Mouse (Mus musculus) intestine, embryonic 14.5 days (tissue): ENCODE data around the gene Fam184a. TPM values are rescaled to one million over a fixed set of nuclear protein-coding genes. Genes with fewer than 3 reads are reported as not detected.
"Not testable (repeated sequence)": the region's sequence is repeated elsewhere in the genome, so short reads cannot be mapped to it uniquely, and the experiment has no call there.

Experiments used
- ATAC-seq: fragments of 200-750 bp; cut with Nextera tagmentation; replicated peaks from 2 replicates; pipeline ENCODE4 v1.8.0; 2017; ENCODE audit warnings: low read depth, moderate number of reproducible peaks, moderate TSS enrichment, moderate library complexity; ENCODE audit not compliant: low FRiP score, low TSS enrichment
- DNase-seq: peaks from one replicate; pipeline ENCODE4 v3.0.0-alpha.2; 2018; ENCODE audit warnings: low spot score
- H3K27ac ChIP-seq: fragments of 300-500 bp; sonication (generic); 2 replicates; pipeline ENCODE4 v1.5.1; 2014; ENCODE audit warnings: low read depth, mild to moderate bottlenecking, control low read depth
- H3K27me3 ChIP-seq: fragments of 300-500 bp; sonication (generic); replicated peaks from 2 replicates; pipeline ENCODE4 v1.6.1; 2014; ENCODE audit warnings: low read length, control low read depth; ENCODE audit not compliant: control insufficient read depth, insufficient read depth
- H3K36me3 ChIP-seq: fragments of 300-500 bp; sonication (generic); 2 replicates; pipeline ENCODE4 v1.6.1; 2014; ENCODE audit warnings: low read length, control low read depth; ENCODE audit not compliant: control insufficient read depth, insufficient read depth
- H3K4me1 ChIP-seq: fragments of 300-500 bp; sonication (generic); replicated peaks from 2 replicates; pipeline ENCODE4 v1.6.1; 2014; ENCODE audit warnings: low read length, control low read depth, mixed read lengths; ENCODE audit not compliant: control insufficient read depth, insufficient read depth
- H3K4me2 ChIP-seq: fragments of 300-500 bp; sonication (generic); 2 replicates; pipeline ENCODE4 v1.6.1; 2014; ENCODE audit warnings: low read length
- H3K4me3 ChIP-seq: fragments of 300-500 bp; sonication (generic); 2 replicates; pipeline ENCODE4 v1.5.1; 2014; ENCODE audit warnings: low read depth, low read length, control low read depth, mixed read lengths
- H3K9ac ChIP-seq: fragments of 300-500 bp; sonication (generic); 2 replicates; pipeline ENCODE4 v1.6.1; 2014; ENCODE audit warnings: mild to moderate bottlenecking, low read length
- H3K9me3 ChIP-seq: fragments of 300-500 bp; sonication (generic); 2 replicates; pipeline ENCODE4 v1.6.1; 2016; ENCODE audit warnings: low read length, control low read depth; ENCODE audit not compliant: control insufficient read depth
- WGBS: fragments of 180-500 bp; shearing (Covaris S2); extraction: QIAGEN DNeasy Blood & Tissue Kit; methylation state at CpG from one replicate; pipeline ENCODE4 v1.1.7; 2014; 5-methylcytosine and 5-hydroxymethylcytosine counted together
- polyA plus RNA-seq: library from polyadenylated mRNA; unstranded; fragments of >200 nt; fragmentation: Nextera tagmentation; extraction: Ambion mirVana; gene quantifications from 2 replicates; pipeline ENCODE4 v1.2.1, GENCODE M21; 2014

Fam184a gene
- polyA plus RNA-seq, 1 experiment from 2014 or later, result 4.9 TPM

- Histone ChIP-seq H3K9ac (no peak overlapping the region), H3K36me3 (no peaks in the 10 kb centered on the region), H3K4me2 (no peak overlapping the region), H3K27ac (no peak overlapping the region), H3K27me3 (no peaks in the 10 kb centered on the region), H3K4me3 (no peak overlapping the region), H3K9me3 (no peaks in the 10 kb centered on the region), H3K4me1 (no peaks in the 10 kb centered on the region)
- ATAC-seq (no peak), DNase-seq (no peak)
- WGBS, result 80% methylated on average over 5 of the region's 5 CpGs
Measured at GRCm38 (mm10) chr10:53683226-53683625, 67.7 kb downstream of the Fam184a start.

GRCm38 (mm10) chr10:53679690-53680557, 71.0 kb downstream of the Fam184a start:
- no peak for ATAC-seq
- H3K27me3 ChIP-seq, result no peaks in the 10 kb centered on the region
- no peak overlapping the region for H3K4me3 ChIP-seq
- no peak for DNase-seq
- WGBS, result 69% methylated on average over 6 of the region's 6 CpGs
- H3K4me1 ChIP-seq, result no peaks in the 10 kb centered on the region
- no peak overlapping the region for H3K9ac ChIP-seq
- H3K9me3 ChIP-seq, result no peaks in the 10 kb centered on the region
- no peaks in the 10 kb centered on the region for H3K36me3 ChIP-seq
- H3K27ac ChIP-seq, result no peak overlapping the region
- no peak overlapping the region for H3K4me2 ChIP-seq

GRCm38 (mm10) chr10:53661788-53662187, 89.1 kb downstream of the Fam184a start:
- Histone ChIP-seq H3K4me2 (no peak overlapping the region), H3K9me3 (no peaks in the 10 kb centered on the region), H3K36me3 (no peaks in the 10 kb centered on the region), H3K27me3 (no peaks in the 10 kb centered on the region), H3K4me3 (no peak overlapping the region), H3K9ac (no peak overlapping the region), H3K27ac (no peak overlapping the region), H3K4me1 (no peaks in the 10 kb centered on the region)
- ATAC-seq (no peak), DNase-seq (no peak)
- WGBS, result 78% methylated on average over 4 of the region's 4 CpGs

DNA sequence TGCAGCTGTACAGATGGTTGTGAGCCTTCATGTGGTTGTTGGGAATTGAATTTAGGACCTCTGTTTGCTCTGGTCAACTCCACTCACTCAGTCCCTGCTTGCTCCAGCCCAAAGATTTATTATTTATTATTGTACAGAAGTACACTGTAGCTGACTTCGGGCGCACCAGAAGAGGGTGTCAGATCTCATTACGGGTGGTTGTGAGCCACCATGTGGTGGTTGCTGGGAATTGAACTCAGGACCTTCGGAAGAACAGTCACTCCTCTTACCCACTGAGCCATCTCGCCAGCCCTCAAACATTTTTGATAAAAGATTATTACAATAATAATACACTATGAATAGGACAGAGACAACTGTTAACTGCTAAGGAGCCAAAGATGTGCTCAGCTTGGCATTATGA, 96.7 kb downstream of the Fam184a start:
- 77% methylated on average over 5 of the region's 5 CpGs for WGBS
- H3K36me3 ChIP-seq, H3K9me3 ChIP-seq, H3K4me2 ChIP-seq, H3K27ac ChIP-seq, ATAC-seq, H3K4me1 ChIP-seq, H3K27me3 ChIP-seq, H3K4me3 ChIP-seq, H3K9ac ChIP-seq, DNase-seq: not testable (repeated sequence)

- Histone ChIP-seq H3K27me3 (no peaks in the 10 kb centered on the region), H3K4me1 (no peaks in the 10 kb centered on the region), H3K4me3 (no peak overlapping the region), H3K27ac (no peak overlapping the region), H3K9ac (no peak overlapping the region), H3K4me2 (no peak overlapping the region), H3K9me3 (no peaks in the 10 kb centered on the region), H3K36me3 (no peaks in the 10 kb centered on the region)
- WGBS, result 83% methylated on average over 2 of the region's 2 CpGs
- DNase-seq (no peak), ATAC-seq (no peak)
Measured at GRCm38 (mm10) chr10:53650683-53651082, 100.2 kb downstream of the Fam184a start.

DNA sequence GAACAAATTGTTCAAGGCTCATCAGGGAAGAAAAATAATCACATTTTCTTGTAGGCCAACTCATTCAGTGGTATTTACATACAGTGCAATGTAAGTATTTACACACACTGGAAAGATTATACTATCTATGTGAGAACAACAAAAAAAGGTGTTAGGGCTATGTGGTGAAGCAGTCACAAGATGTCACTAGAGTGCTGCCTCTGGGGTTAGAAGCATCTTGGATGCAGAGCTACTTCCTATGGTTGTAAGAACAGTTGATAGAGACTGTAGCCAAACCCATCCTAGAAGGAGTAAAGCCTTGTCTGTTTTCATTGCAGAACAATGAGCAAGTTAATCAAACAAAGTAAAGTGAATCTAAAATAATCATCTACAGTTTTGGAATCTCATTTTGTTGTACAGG, 109.4 kb downstream of the Fam184a start:
- Histone ChIP-seq H3K4me3 (no peak overlapping the region), H3K4me1 (no peaks in the 10 kb centered on the region), H3K9ac (no peak overlapping the region), H3K27me3 (no peaks in the 10 kb centered on the region), H3K27ac (no peak overlapping the region), H3K36me3 (no peaks in the 10 kb centered on the region), H3K4me2 (no peak overlapping the region), H3K9me3 (no peaks in the 10 kb centered on the region)
- no peak for DNase-seq
- ATAC-seq, result no peak

DNA sequence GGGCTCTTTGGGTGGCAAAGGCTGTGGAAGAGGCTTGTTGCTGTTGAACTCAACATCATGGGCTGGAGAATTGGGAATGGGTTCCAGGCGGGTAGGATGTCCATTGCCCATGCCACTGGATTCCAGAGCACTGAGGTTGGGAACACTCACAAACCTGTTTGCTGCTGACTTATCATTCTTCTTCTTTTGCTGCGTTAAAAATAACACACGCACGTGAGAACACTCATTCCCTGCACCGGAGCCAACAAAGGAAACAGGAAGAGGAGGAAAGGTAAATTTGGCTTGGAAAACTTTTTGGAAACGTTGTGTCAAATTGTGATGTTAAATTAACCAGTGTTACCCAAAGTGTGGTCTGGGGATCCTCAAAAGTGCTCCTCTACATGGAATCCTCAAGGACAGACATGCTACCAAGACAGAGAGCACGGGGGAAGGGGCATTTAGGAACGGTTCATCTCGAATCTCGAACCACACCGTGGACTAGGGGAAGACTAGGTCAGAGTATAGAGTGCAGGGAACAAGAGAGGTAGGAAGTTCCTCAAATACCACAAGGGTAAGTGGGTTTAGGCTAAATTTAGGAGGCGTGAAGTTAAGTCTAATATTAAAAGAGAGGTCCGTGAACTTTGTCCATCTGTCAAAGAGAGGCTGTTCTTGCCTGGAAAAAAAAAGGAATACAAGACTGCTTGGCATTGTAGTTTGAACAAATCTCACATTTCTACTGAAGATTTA, 115.5 kb downstream of the Fam184a start:
- Histone ChIP-seq H3K4me2 (no peak overlapping the region), H3K9me3 (no peaks in the 10 kb centered on the region), H3K4me1 (no peaks in the 10 kb centered on the region), H3K36me3 (no peaks in the 10 kb centered on the region), H3K9ac (no peak overlapping the region), H3K27me3 (no peaks in the 10 kb centered on the region), H3K27ac (no peak overlapping the region), H3K4me3 (no peak overlapping the region)
- ATAC-seq (no peak), DNase-seq (no peak)
- WGBS, result 73% methylated on average over 13 of the region's 13 CpGs

DNA sequence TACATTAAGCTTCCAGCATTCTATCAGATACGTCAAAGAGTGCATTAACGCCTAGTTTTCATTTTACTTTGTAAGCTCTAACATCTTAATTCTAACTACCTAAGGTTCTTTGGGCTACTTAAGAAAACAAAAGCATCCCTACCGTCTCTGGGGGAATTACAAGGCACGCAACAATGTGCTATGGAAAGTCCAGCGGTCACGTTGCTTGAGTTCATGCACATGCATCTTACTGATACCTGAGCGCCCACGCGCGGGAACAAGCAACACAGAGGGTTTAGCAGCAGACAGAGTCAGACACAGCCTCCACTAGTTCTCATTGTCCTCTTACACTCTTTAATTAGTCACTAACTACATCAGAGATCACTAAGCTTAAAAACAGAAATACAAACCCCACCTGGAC, 116.8 kb downstream of the Fam184a start:
- Histone ChIP-seq H3K36me3 (no peaks in the 10 kb centered on the region), H3K27me3 (no peaks in the 10 kb centered on the region), H3K4me2 (no peak overlapping the region), H3K9me3 (no peaks in the 10 kb centered on the region), H3K27ac (no peak overlapping the region), H3K9ac (no peak overlapping the region), H3K4me3 (no peak overlapping the region), H3K4me1 (no peaks in the 10 kb centered on the region)
- DNase-seq (no peak), ATAC-seq (no peak)
- 85% methylated on average over 10 of the region's 10 CpGs for WGBS
